In genomic region chr5:43787976-43788752, GRCm38 (mm10) we compare ENCODE assay signal across 21 mouse cellular contexts. TPM values are rescaled to one million over a fixed set of nuclear protein-coding genes. Genes with fewer than 3 reads are reported as not detected.
DNase-seq lines count a peak whose midpoint lies in the region; ATAC-seq and TF ChIP-seq lines count a peak whose summit lies in the region.
"Had no signal": no experiment of that assay in that cellular context is flagged by ENCODE, and none has a peak within 500 bp of the region (broad histone marks: within the 10 kb centered on the region; RNA-seq: fewer than 3 reads in every experiment).

No protein-coding gene starts in this region.

- peak; percentile 88 for DNase-seq in 416B (ENCODE audit: low read depth)
- DNase-seq in Patski (ENCODE audit: low read depth, low spot score), result no peak
- peak; percentile 62 for DNase-seq in lung, embryonic 14.5 days
- DNase-seq in left cerebral cortex, postnatal 14 days (ENCODE audit: low spot score in 2 of 2), result no peak
- DNase-seq in left cerebral cortex, postnatal 4 days, result no peak
- DNase-seq in natural killer cell, adult 2 months (ENCODE audit: low spot score in 2 of 2), result no peak
- DNase-seq: cerebellum, adult 18-20 months; gastrocnemius, postnatal 25 days; kidney, postnatal 14 days; layer of hippocampus, adult 9-11 months; midbrain, embryonic 14.5 days; spleen, adult 18-20 months; thymus, postnatal 36 days had no signal

- no peak overlapping the region for H3K9ac ChIP-seq in lung, embryonic 14.5 days
- no peak overlapping the region for H3K9ac ChIP-seq in kidney, embryonic 15.5 days
- H3K9ac ChIP-seq: embryonic facial prominence, embryonic 12.5 days; heart, embryonic 15.5 days; liver, embryonic 15.5 days; neural tube, embryonic 12.5 days had no signal

- no peak for TF ChIP-seq CTCF in Patski (IDR thresholded peaks at IDR 0.05)
- no peak for TF ChIP-seq CTCF in lung, embryonic 14.5 days (IDR thresholded peaks at IDR 0.05; ENCODE audit: low read depth)

- no peaks in the 10 kb centered on the region for H3K9me3 ChIP-seq in lung, embryonic 14.5 days (ENCODE audit: low read depth, low read length)
- H3K9me3 ChIP-seq in kidney, embryonic 15.5 days (replicated peaks), result no peaks in the 10 kb centered on the region
- H3K9me3 ChIP-seq: embryonic facial prominence, embryonic 12.5 days; forebrain, embryonic 10.5 days; heart, embryonic 15.5 days; hindbrain, embryonic 10.5 days; liver, embryonic 15.5 days; neural tube, embryonic 12.5 days had no signal

- CTCF ChIA-PET in Patski (lab: Charles Lee), result interaction anchor here (1.0 to 1.7 kb wide), 3 partner anchors 12 to 40 kb away, joined by 3 to 4 read pairs (median 3); no protein-coding TSS in a partner anchor

- no peaks in the 10 kb centered on the region for H3K27me3 ChIP-seq in Patski
- no peaks in the 10 kb centered on the region for H3K27me3 ChIP-seq in lung, embryonic 14.5 days (ENCODE audit: insufficient read depth, low read length)
- no peaks in the 10 kb centered on the region for H3K27me3 ChIP-seq in kidney, embryonic 15.5 days
- H3K27me3 ChIP-seq: embryonic facial prominence, embryonic 12.5 days; heart, embryonic 15.5 days; liver, embryonic 15.5 days; neural tube, embryonic 12.5 days had no signal

- no peaks in the 10 kb centered on the region for H3K4me1 ChIP-seq in lung, embryonic 14.5 days (ENCODE audit: insufficient read depth)
- H3K4me1 ChIP-seq in kidney, embryonic 15.5 days, result no peaks in the 10 kb centered on the region
- H3K4me1 ChIP-seq: embryonic facial prominence, embryonic 12.5 days; forebrain, embryonic 10.5 days; heart, embryonic 15.5 days; hindbrain, embryonic 10.5 days; liver, embryonic 15.5 days; neural tube, embryonic 12.5 days had no signal

- peak; percentile 75 for ATAC-seq in Patski
- ATAC-seq in lung, embryonic 14.5 days (ENCODE audit: insufficient read depth), result peak; percentile 38; the same call in 1 of the 2 replicates
- peak; percentile 63 for ATAC-seq in megakaryocyte, adult 5-6 weeks (ENCODE audit: poor library complexity, severe bottlenecking)
- no peak for ATAC-seq in kidney, embryonic 15.5 days (replicated peaks; ENCODE audit: low FRiP score)

- intact Hi-C loops in left cerebral cortex, postnatal 14 days (cut with DNase I), result no loop called here
- intact Hi-C loops in left cerebral cortex, postnatal 4 days (cut with DNase I), result no loop called here

- WGBS in lung, embryonic 14.5 days, result 57% methylated on average over 9 of the region's 9 CpGs
- WGBS in kidney, embryonic 15.5 days, result 83% methylated on average over 9 of the region's 9 CpGs

- no peak overlapping the region for H3K27ac ChIP-seq in lung, embryonic 14.5 days (ENCODE audit: low read depth)
- H3K27ac ChIP-seq in kidney, embryonic 15.5 days, result no peak overlapping the region
- H3K27ac ChIP-seq: embryonic facial prominence, embryonic 12.5 days; forebrain, embryonic 10.5 days; heart, embryonic 15.5 days; hindbrain, embryonic 10.5 days; liver, embryonic 15.5 days; neural tube, embryonic 12.5 days had no signal

- POLR2A ChIA-PET in Patski (lab: Charles Lee), result no interaction called here

- no peak overlapping the region for H3K4me2 ChIP-seq in lung, embryonic 14.5 days
- no peak overlapping the region for H3K4me2 ChIP-seq in kidney, embryonic 15.5 days
- H3K4me2 ChIP-seq: embryonic facial prominence, embryonic 12.5 days; heart, embryonic 15.5 days; liver, embryonic 15.5 days; neural tube, embryonic 12.5 days had no signal

- no peak overlapping the region for H3K4me3 ChIP-seq in lung, embryonic 14.5 days (ENCODE audit: low read depth, low read length)
- H3K4me3 ChIP-seq in kidney, embryonic 15.5 days (replicated peaks), result no peak overlapping the region
- H3K4me3 ChIP-seq: embryonic facial prominence, embryonic 12.5 days; forebrain, embryonic 10.5 days; heart, embryonic 15.5 days; hindbrain, embryonic 10.5 days; liver, embryonic 15.5 days; neural tube, embryonic 12.5 days had no signal

- no peaks in the 10 kb centered on the region for H3K36me3 ChIP-seq in lung, embryonic 14.5 days (ENCODE audit: insufficient read depth)
- H3K36me3 ChIP-seq in kidney, embryonic 15.5 days, result no peaks in the 10 kb centered on the region
- H3K36me3 ChIP-seq: embryonic facial prominence, embryonic 12.5 days; forebrain, embryonic 10.5 days; heart, embryonic 15.5 days; hindbrain, embryonic 10.5 days; liver, embryonic 15.5 days; neural tube, embryonic 12.5 days had no signal

- in situ Hi-C loops in Patski (cut with MboI; ENCODE audit: low pct_unique_long_range_greater_than_20kb), result no loop called here

RNA-seq across cellular contexts. Expression of gene Bst1, which starts 30.5 kb away (rescaled TPM):
- polyA plus RNA-seq in Patski (2021), result 864 TPM
- 0.82 and 1.2 TPM in 2 replicates for polyA plus RNA-seq in lung, embryonic 14.5 days (2014; fragmentation: Nextera tagmentation; extraction: Ambion mirVana)
- 29.8 and 31.3 TPM in 2 replicates for total RNA-seq in megakaryocyte, adult 5-6 weeks (2015)
- 25.1 and 32.3 TPM in 2 replicates for total RNA-seq in megakaryocyte, adult 5-6 weeks (2017)
- under 1 TPM in 1 of 2 experiments, not detected in 1; 0.30 TPM for total RNA-seq in left cerebral cortex, postnatal 14 days (2021)
- polyA plus RNA-seq in kidney, embryonic 15.5 days (2015; fragmentation: Nextera tagmentation; extraction: Ambion mirVana), result 0.55 TPM in 1 of 2 replicates, not detected in the other
- not detected for total RNA-seq in left cerebral cortex, postnatal 4 days (2021)
- polyA plus RNA-seq: hindbrain, embryonic 10.5 days; midbrain, embryonic 14.5 days; neural tube, embryonic 12.5 days had no signal

RNA-seq across cellular contexts. Expression of gene Fbxl5, which starts 33.3 kb away (rescaled TPM):
- 91.7 TPM for polyA plus RNA-seq in Patski (2021)
- 73.2 and 76.7 TPM in 2 replicates for polyA plus RNA-seq in lung, embryonic 14.5 days (2014; fragmentation: Nextera tagmentation; extraction: Ambion mirVana)
- 81.7 and 82.1 TPM in 2 replicates for total RNA-seq in megakaryocyte, adult 5-6 weeks (2015)
- total RNA-seq in megakaryocyte, adult 5-6 weeks (2017), result 93.8 and 106 TPM in 2 replicates
- total RNA-seq in left cerebral cortex, postnatal 14 days (2021), result 10 to 100 TPM; 76.6 to 83.0 TPM
- 54.8 and 56.7 TPM in 2 replicates for polyA plus RNA-seq in kidney, embryonic 15.5 days (2015; fragmentation: Nextera tagmentation; extraction: Ambion mirVana)
- total RNA-seq in left cerebral cortex, postnatal 4 days (2021), result 10 to 100 TPM; 82.4 to 85.1 TPM

Comparison
In these comparisons a context has a peak if more than half of its experiments do, and no peak if none do; other contexts are left out.
1. DNase-seq: peak in 416B (single experiment) and lung, embryonic 14.5 days (single experiment); none in Patski (single experiment), left cerebral cortex, postnatal 14 days (0 of 2), left cerebral cortex, postnatal 4 days (single experiment) and natural killer cell, adult 2 months (0 of 2).
2. RNA of gene Bst1, which starts 30.5 kb away (total RNA-seq): 25.1 to 32.3 TPM in megakaryocyte, adult 5-6 weeks; 0.30 TPM in left cerebral cortex, postnatal 14 days and not detected in left cerebral cortex, postnatal 4 days; every median in the first group is over 10 times any median in the second.